Mouse (Mus musculus): ENCODE measurements around the gene Car4. TPM values are rescaled to one million over a fixed set of nuclear protein-coding genes. Genes with fewer than 3 reads are reported as not detected.

Car4 gene
- polyA plus RNA-seq, 2 experiments: 0.10 to 0.43 TPM

GRCm38 (mm10) chr11:84966696-84967095 lies 9.1 kb downstream of the Car4 start:
- Histone ChIP-seq H3K4me3 (ENCODE audit: insufficient read depth in 1 of 2, low read depth in 2 of 2, low read length in 2 of 2) (no peak overlapping the region), H3K36me3 (replicated peaks; ENCODE audit: control insufficient read depth, insufficient read depth, low read depth) (no peaks in the 10 kb centered on the region), H3K9ac (replicated peaks) (no peak overlapping the region), H3K27me3 (ENCODE audit: control insufficient read depth, insufficient read depth, low read length) (no peaks in the 10 kb centered on the region), H3K4me1 (replicated peaks; ENCODE audit: control insufficient read depth in 2 of 2, insufficient read depth in 2 of 2, low read length in 1 of 2) (no peaks in the 10 kb centered on the region), H3K9me3 (ENCODE audit: control insufficient read depth, low read length) (no peaks in the 10 kb centered on the region), H3K27ac (no peak overlapping the region), H3K4me2 (ENCODE audit: low read depth) (no peak overlapping the region)
- no peak for TF ChIP-seq CTCF (IDR thresholded peaks at IDR 0.05; ENCODE audit: low read depth)
- TF ChIP-seq EP300 (IDR thresholded peaks at IDR 0.05; ENCODE audit: low read depth): no peak
- no peak for ATAC-seq (ENCODE audit: insufficient read depth)
- no peak for DNase-seq (ENCODE audit: low read depth in 3 of 3, low spot score in 3 of 3)
- WGBS (ENCODE audit: insufficient replicate concordance): 76% methylated on average over 4 of the region's 4 CpGs

GRCm38 (mm10) chr11:84967113-84967512 lies 9.5 kb downstream of the Car4 start:
- Histone ChIP-seq H3K9ac (replicated peaks) (no peak overlapping the region), H3K4me1 (replicated peaks; ENCODE audit: control insufficient read depth in 2 of 2, insufficient read depth in 2 of 2, low read length in 1 of 2) (no peaks in the 10 kb centered on the region), H3K4me3 (ENCODE audit: insufficient read depth in 1 of 2, low read depth in 2 of 2, low read length in 2 of 2) (no peak overlapping the region), H3K4me2 (ENCODE audit: low read depth) (no peak overlapping the region), H3K27ac (no peak overlapping the region), H3K27me3 (ENCODE audit: control insufficient read depth, insufficient read depth, low read length) (no peaks in the 10 kb centered on the region), H3K36me3 (replicated peaks; ENCODE audit: control insufficient read depth, insufficient read depth, low read depth) (no peaks in the 10 kb centered on the region), H3K9me3 (ENCODE audit: control insufficient read depth, low read length) (no peaks in the 10 kb centered on the region)
- TF ChIP-seq EP300 (IDR thresholded peaks at IDR 0.05; ENCODE audit: low read depth) (no peak), CTCF (IDR thresholded peaks at IDR 0.05; ENCODE audit: low read depth) (no peak)
- no peak for ATAC-seq (ENCODE audit: insufficient read depth)
- WGBS (ENCODE audit: insufficient replicate concordance): 32% methylated on average over 5 of the region's 5 CpGs
- DNase-seq (ENCODE audit: low read depth in 3 of 3, low spot score in 3 of 3): no peak

- H3K9ac ChIP-seq (replicated peaks): no peak overlapping the region
- no peaks in the 10 kb centered on the region for H3K36me3 ChIP-seq (replicated peaks; ENCODE audit: control insufficient read depth, insufficient read depth, low read depth)
- H3K27me3 ChIP-seq (ENCODE audit: control insufficient read depth, insufficient read depth, low read length): no peaks in the 10 kb centered on the region
- ATAC-seq (ENCODE audit: insufficient read depth) (no peak), DNase-seq (ENCODE audit: low read depth in 3 of 3, low spot score in 3 of 3) (no peak)
- no peaks in the 10 kb centered on the region for H3K9me3 ChIP-seq (ENCODE audit: control insufficient read depth, low read length)
- H3K4me1 ChIP-seq (replicated peaks; ENCODE audit: control insufficient read depth in 2 of 2, insufficient read depth in 2 of 2, low read length in 1 of 2): no peaks in the 10 kb centered on the region
- 66% methylated on average over 4 of the region's 4 CpGs for WGBS (ENCODE audit: insufficient replicate concordance)
- TF ChIP-seq EP300 (IDR thresholded peaks at IDR 0.05; ENCODE audit: low read depth) (no peak), CTCF (IDR thresholded peaks at IDR 0.05; ENCODE audit: low read depth) (no peak)
- no peak overlapping the region for H3K4me2 ChIP-seq (ENCODE audit: low read depth)
- H3K4me3 ChIP-seq (ENCODE audit: insufficient read depth in 1 of 2, low read depth in 2 of 2, low read length in 2 of 2): no peak overlapping the region
- no peak overlapping the region for H3K27ac ChIP-seq
These were observed 10.7 kb downstream of the Car4 start for GRCm38 (mm10) chr11:84968309-84968708.

GRCm38 (mm10) chr11:84968775-84969174 lies 11.2 kb downstream of the Car4 start:
- H3K27me3 ChIP-seq (ENCODE audit: control insufficient read depth, insufficient read depth, low read length): no peaks in the 10 kb centered on the region
- H3K27ac ChIP-seq: no peak overlapping the region
- H3K36me3 ChIP-seq (replicated peaks; ENCODE audit: control insufficient read depth, insufficient read depth, low read depth): no peaks in the 10 kb centered on the region
- 45% methylated on average over 6 of the region's 6 CpGs for WGBS (ENCODE audit: insufficient replicate concordance)
- no peak overlapping the region for H3K4me3 ChIP-seq (ENCODE audit: insufficient read depth in 1 of 2, low read depth in 2 of 2, low read length in 2 of 2)
- TF ChIP-seq EP300 (IDR thresholded peaks at IDR 0.05; ENCODE audit: low read depth) (no peak), CTCF (IDR thresholded peaks at IDR 0.05; ENCODE audit: low read depth) (no peak)
- no peak overlapping the region for H3K4me2 ChIP-seq (ENCODE audit: low read depth)
- H3K4me1 ChIP-seq (replicated peaks; ENCODE audit: control insufficient read depth in 2 of 2, insufficient read depth in 2 of 2, low read length in 1 of 2): no peaks in the 10 kb centered on the region
- no peak for ATAC-seq (ENCODE audit: insufficient read depth)
- DNase-seq (ENCODE audit: low read depth in 3 of 3, low spot score in 3 of 3): no peak
- no peaks in the 10 kb centered on the region for H3K9me3 ChIP-seq (ENCODE audit: control insufficient read depth, low read length)
- no peak overlapping the region for H3K9ac ChIP-seq (replicated peaks)

GRCm38 (mm10) chr11:84972067-84972466 lies 14.5 kb downstream of the Car4 start:
- no peak overlapping the region for H3K27ac ChIP-seq
- H3K4me3 ChIP-seq (ENCODE audit: insufficient read depth in 1 of 2, low read depth in 2 of 2, low read length in 2 of 2): no peak overlapping the region
- H3K9me3 ChIP-seq (ENCODE audit: control insufficient read depth, low read length): no peaks in the 10 kb centered on the region
- DNase-seq (ENCODE audit: low read depth in 3 of 3, low spot score in 3 of 3) (no peak), ATAC-seq (ENCODE audit: insufficient read depth) (no peak)
- 35% methylated on average over 3 of the region's 3 CpGs for WGBS (ENCODE audit: insufficient replicate concordance)
- H3K4me1 ChIP-seq (replicated peaks; ENCODE audit: control insufficient read depth in 2 of 2, insufficient read depth in 2 of 2, low read length in 1 of 2): no peaks in the 10 kb centered on the region
- H3K4me2 ChIP-seq (ENCODE audit: low read depth): no peak overlapping the region
- TF ChIP-seq EP300 (IDR thresholded peaks at IDR 0.05; ENCODE audit: low read depth) (no peak), CTCF (IDR thresholded peaks at IDR 0.05; ENCODE audit: low read depth) (no peak)
- H3K27me3 ChIP-seq (ENCODE audit: control insufficient read depth, insufficient read depth, low read length): no peaks in the 10 kb centered on the region
- H3K9ac ChIP-seq (replicated peaks): no peak overlapping the region
- H3K36me3 ChIP-seq (replicated peaks; ENCODE audit: control insufficient read depth, insufficient read depth, low read depth): no peaks in the 10 kb centered on the region

Measured in liver, embryonic 14.5 days (tissue).